Mouse (Mus musculus) layer of hippocampus, postnatal 10 days (tissue): ENCODE data around the gene Gdf15. TPM values are rescaled to one million over a fixed set of nuclear protein-coding genes. Genes with fewer than 3 reads are reported as not detected.
A peak's percentile ranks its signal among the peaks of the same experiment; 100 is the strongest.

Experiments
- DNase-seq, 2 experiments: peaks; one replicate each; pipeline ENCODE4 v3.0.0; 2021; ENCODE audit warnings: low spot score in 2 of 2
- total RNA-seq, 2 experiments: library from RNA; stranded (reverse); gene quantifications; 2 replicates each; pipeline ENCODE4 v1.2.3; 2021

Gene Gdf15
- total RNA-seq, 2 experiments from 2014 or later = not detected

- peak; percentile 91 to 93 for DNase-seq
Measured at GRCm38 (mm10) chr8:70629574-70630531, 2.4 kb downstream of the Gdf15 start.

DNA sequence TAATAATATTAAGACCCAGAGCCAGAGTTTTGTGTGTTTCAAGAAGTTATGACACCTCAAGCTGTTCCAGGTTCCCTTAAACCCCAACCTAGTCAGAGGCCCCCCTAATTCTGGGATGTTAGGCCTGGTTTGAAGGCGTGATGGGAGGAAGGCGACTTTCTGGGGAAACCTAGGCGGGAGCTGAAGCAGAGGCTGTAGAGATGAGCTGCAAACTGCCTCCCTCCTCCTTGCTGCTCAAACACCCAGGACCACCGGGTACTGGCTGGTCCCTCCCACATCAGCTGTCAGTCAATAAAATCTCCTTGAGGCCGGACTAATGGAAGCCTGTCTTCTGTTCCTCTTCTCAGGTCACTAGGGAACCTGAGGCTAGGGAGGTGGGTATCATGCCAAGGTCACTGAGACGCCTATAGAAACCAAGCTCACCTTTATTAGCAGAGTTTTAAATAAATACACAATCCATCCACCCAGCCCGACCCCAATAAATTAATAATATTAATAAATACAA lies 3.2 kb downstream of the Gdf15 start:
- DNase-seq = no peak

DNA sequence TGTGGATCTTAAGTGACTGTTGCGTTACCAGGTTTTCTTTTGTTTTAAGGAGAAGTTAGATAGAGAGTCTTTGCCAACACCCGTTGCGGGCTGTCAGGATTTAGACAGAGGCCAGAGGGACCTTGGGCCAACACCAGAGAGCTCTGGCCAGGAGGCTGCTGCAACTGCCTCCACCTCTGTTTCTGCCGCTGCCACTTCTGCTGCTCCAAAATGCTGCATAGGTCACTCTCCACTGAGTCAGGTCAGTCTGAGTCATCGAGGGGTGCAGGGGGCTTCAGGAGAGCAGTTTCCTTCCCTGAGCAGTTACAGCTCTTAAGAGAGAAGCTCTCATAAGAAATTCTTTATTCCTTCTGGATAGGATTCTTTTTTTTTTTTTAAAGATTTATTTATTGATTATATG lies 5.2 kb downstream of the Gdf15 start:
- DNase-seq = no peak

- DNase-seq = no peak
Measured at GRCm38 (mm10) chr8:70625104-70625503, 7.2 kb downstream of the Gdf15 start.

GRCm38 (mm10) chr8:70622220-70622619 lies 10.0 kb downstream of the Gdf15 start:
- DNase-seq = no peak

DNA sequence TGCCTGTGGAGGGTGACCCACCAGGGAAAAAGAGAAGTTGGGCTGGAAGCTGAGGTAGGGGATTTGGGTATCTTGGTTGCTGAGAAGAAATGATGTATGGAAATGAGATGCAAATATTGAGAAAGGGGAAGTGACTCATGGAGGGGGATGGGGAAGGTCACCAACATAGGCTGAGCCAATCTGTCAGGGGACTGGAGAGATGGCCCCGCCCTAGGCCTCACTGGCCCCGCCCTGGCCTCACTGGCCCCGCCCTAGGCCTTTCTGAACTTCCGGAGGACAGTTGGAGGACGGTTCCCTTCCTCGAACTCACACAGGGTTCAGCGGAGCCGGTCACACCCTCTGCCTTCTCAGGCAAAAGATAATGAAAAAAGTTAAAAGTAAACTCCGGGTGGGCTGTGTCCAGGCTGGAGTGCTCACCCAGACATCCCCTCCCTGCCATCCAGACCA lies 13.3 kb downstream of the Gdf15 start:
- no peak for DNase-seq

GRCm38 (mm10) chr8:70617985-70618384 lies 14.3 kb downstream of the Gdf15 start:
- no peak for DNase-seq

DNA sequence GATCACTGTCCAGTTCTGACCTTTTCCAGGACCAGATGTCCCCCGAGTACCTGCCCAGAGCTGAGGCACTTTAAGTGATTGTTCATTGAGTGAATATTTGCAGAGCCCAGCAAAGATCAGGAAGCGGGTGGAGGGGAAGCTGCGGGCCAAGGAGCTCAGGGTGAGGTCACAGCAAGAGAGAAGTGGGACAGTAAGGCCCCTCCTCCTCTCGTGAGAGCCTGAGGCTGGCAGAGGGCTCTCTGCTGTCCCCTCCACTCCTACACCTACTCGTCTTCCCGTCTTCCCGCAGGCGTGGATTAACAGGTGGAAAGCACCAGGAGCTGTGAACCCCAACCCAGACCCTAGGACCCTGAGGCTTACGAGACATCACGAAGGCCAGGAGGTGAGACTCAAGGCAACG lies 15.6 kb downstream of the Gdf15 start:
- no peak for DNase-seq

DNA sequence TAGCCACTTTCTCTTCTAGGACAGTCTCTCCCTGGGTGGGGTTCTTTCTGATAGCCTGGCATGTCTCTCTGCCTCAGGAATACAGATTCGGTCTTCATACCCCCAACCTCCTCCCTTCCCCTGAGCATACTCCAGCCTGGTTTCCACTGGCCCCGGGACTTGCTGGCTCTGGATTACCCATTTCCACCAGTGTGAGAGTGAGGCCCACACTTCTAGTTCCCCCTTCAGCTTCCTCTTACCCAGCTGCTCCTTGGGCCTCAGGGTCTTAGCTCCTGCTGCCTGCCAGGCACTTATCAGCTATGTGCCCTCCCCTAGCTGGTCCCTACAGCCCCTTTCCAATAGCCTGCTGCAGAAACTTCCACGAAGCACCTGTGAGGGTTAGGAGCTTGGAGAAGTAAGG lies 16.4 kb downstream of the Gdf15 start, which contains the start of gene Lrrc25:
TSS of gene Lrrc25 (plus strand) at position 262 of the 400 bp plus-strand sequence.
- DNase-seq = no peak

GRCm38 (mm10) chr8:70615281-70615680 lies 17.0 kb downstream of the Gdf15 start:
- no peak for DNase-seq

- no peak for DNase-seq
Measured at GRCm38 (mm10) chr8:70614469-70614868, 17.8 kb downstream of the Gdf15 start.

DNA sequence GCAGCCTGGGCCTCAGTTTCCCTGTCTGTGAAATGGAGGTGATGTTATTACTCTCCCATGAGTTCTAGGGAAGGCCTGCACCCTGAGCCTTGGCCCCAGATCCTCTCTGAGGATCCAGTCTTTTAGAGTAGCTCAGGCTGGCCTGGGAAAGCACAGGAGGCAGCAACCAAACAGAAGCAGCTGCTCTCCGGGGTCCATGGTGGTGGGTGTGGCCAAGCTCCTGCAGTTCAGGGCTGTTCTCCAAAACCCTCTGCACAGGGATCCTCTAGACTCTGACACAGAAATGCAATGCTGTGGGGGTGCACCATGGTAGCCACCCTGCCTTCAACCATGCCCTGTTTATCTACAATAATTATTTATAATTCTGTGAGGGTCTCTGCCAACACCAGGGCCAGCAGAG lies 18.5 kb downstream of the Gdf15 start:
- DNase-seq = no peak

- DNase-seq = peak; percentile 93 to 95
Measured at GRCm38 (mm10) chr8:70611849-70612248, 20.4 kb downstream of the Gdf15 start.

DNA sequence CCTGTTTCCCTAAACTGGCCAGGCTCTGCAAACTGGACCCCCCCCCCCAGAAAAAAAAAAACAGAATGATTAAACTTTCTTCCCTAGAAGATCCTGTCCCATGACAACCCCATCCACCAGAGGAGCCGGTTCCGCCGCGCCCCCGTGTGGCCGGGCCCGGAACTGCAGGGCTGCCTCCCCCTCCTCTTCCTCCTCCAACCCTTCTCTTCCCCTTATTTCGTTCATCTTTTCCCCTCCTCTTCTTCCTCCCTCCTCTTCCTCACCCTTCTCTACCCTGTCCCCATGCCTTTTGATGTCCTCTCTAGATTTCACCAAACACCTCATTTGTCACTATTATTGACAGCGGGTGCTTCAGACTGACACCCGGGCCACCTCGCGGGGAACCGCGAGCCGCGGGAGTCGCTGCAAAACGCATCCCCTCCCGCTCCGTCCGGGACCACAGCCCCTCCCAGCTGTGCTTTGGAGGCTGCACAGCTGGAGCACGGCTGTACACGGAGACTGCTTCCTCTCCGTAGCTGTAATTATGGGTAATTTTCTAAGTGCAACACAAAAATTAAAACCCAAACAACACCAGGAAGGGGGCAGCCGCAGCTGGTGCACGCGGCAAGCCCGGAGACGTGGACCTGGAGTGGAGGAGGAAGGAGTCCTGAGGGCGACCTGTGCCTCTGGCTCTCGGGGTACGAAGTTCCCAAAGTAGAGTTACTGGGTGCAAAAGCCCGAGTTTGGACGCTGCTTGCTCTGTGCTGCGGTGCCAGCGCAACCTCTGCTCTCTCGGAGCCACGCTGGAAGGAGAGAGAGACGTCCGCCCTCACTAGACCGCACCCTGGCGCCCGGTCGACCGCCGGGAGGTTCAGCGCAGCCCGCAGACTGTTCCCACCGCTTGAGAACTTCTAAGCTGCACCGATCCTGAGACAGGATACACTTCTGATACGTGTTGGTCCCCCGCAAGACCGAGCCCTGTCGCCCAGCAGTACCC lies 21.2 kb downstream of the Gdf15 start:
- DNase-seq = peak; percentile 90 to 91

GRCm38 (mm10) chr8:70609849-70610795 lies 22.1 kb downstream of the Gdf15 start:
- peak; percentile 73 to 76 for DNase-seq

DNA sequence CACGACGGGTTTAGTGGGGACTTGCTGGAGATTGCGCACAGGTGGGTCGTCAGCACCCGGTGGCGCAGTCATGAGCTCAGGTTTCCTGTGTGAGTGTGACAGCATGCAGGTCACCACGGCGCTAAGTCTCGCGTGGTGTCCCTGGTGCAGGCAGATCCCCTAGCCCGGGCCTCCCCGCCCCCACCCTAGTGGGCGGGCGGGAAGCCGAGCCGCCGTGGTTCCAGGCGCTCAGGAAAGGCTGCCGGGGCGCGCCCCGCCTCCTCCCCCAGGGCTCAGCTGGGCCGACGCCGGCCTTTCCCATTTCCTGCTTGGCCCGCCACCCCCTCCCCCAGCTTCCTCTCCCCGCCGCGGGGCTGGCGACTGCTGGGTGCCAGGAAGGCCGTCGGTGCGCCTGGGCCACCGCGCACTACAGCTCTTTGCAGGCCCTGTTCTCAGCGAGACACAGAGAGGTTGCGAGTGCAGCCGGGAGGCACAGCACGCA lies 22.8 kb downstream of the Gdf15 start:
- DNase-seq = peak; percentile 69 to 78

- DNase-seq = no peak
Measured at GRCm38 (mm10) chr8:70608749-70609367, 23.4 kb downstream of the Gdf15 start, which contains the start of gene Ssbp4. Gene Ssbp4, minus strand, starts transcription at chr8:70608872.

GRCm38 (mm10) chr8:70607898-70608748 lies 24.1 kb downstream of the Gdf15 start:
- DNase-seq = peak; percentile 66 to 73

DNA sequence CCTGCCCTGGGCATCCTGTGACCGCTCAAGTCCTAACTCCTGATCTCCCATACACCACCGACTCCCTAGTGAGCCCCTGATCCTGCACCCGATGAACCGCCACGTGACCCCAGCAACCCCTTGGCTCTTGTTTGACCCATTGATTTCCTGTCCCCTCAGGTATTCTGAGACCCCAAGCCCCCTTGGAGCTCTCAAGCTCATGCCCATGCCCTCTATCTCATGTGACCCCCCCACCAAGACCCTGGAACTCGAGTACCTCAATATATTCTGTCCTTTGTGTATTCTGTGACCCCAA lies 24.7 kb downstream of the Gdf15 start:
- peak; percentile 38 to 41 for DNase-seq
